8 mouse cellular contexts compared by ENCODE assay signal in the genomic region with DNA sequence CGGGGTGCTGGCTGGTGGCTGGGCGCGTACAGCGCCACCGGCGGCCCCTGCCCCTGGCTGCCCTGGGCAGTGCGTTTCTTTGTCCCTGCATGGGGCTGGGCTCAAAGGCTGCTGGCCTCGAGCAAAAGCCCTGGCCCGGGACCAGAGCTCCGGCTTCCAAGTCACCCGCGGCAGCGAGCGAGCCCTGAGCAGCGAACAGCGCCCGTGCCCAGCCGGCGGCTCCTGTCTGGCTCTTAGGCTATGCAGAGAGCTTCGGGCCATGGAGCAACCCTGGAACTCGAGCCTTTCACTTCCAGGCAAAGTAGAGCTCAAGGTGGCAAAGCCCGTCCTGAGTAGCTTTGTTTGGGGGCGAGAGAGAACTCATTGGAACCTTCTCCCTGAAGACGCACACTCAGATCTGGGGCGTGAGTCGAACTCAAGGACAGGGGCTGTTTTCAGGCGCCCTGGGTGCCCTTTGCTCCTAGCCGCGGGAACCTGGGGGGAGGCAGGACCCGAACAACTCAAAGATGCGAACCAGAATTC. TPM values are rescaled to one million over a fixed set of nuclear protein-coding genes. Genes with fewer than 3 reads are reported as not detected.
A peak's percentile ranks its signal among the peaks of the same experiment; 100 is the strongest.
DNase-seq lines count a peak whose midpoint lies in the region; ATAC-seq and TF ChIP-seq lines count a peak whose summit lies in the region.

No protein-coding gene starts in this region.

- H3K9ac ChIP-seq in intestine, embryonic 16.5 days (ENCODE audit: low read depth, low read length): peak overlapping the region; percentile 88
- H3K9ac ChIP-seq in liver, embryonic 11.5 days (ENCODE audit: low read depth, low read length): peak overlapping the region; percentile 12; the same call in 1 of the 2 replicates
- peak overlapping the region; percentile 48 for H3K9ac ChIP-seq in midbrain, postnatal 0 days (replicated peaks; ENCODE audit: low read length, poor library complexity, severe bottlenecking)

- peak overlapping the region; percentile 97 for H3K27ac ChIP-seq in intestine, embryonic 16.5 days (ENCODE audit: low read length)
- no peak overlapping the region for H3K27ac ChIP-seq in liver, embryonic 11.5 days (ENCODE audit: low read depth, low read length)
- H3K27ac ChIP-seq in midbrain, postnatal 0 days (ENCODE audit: low read depth, low read length): no peak overlapping the region

- H3K4me3 ChIP-seq in intestine, embryonic 16.5 days (ENCODE audit: low read length): peak overlapping the region; percentile 76
- peak overlapping the region; percentile 50 for H3K4me3 ChIP-seq in liver, embryonic 11.5 days (ENCODE audit: low read depth, low read length)
- peak overlapping the region; percentile 60 for H3K4me3 ChIP-seq in midbrain, postnatal 0 days (ENCODE audit: low read depth, low read length)

- peaks cover 13% of the 10 kb centered on the region for H3K27me3 ChIP-seq in intestine, embryonic 16.5 days (replicated peaks; ENCODE audit: control insufficient read depth, insufficient read depth, low read length)
- H3K27me3 ChIP-seq in liver, embryonic 11.5 days (replicated peaks; ENCODE audit: control insufficient read depth, insufficient read depth, low read length): peaks cover 77% of the 10 kb centered on the region
- H3K27me3 ChIP-seq in midbrain, postnatal 0 days (ENCODE audit: insufficient read depth, low read length): peaks cover 5% of the 10 kb centered on the region; the same call in 1 of the 2 replicates

- ATAC-seq in intestine, embryonic 16.5 days: peak; percentile 31
- ATAC-seq in liver, embryonic 11.5 days (replicated peaks; ENCODE audit: low FRiP score): 0 out of 2 replicates have a peak, but pooled peaks have one; percentile 16
- no peak for ATAC-seq in midbrain, postnatal 0 days (ENCODE audit: low FRiP score)

- TF ChIP-seq CTCF in midbrain, postnatal 0 days (IDR thresholded peaks at IDR 0.05): no peak

- DNase-seq in right cerebral cortex, adult 18-20 months: peak; percentile 31
- no peak for DNase-seq in right cerebral cortex, postnatal 36 days (ENCODE audit: low spot score in 2 of 2)
- DNase-seq in cerebellum, postnatal 14 days: peak; percentile 86 to 89
- peak; percentile 95 for DNase-seq in heart, adult 11 months
- peak; percentile 43 for DNase-seq in liver, embryonic 11.5 days (ENCODE audit: low spot score)
- peak; percentile 48 for DNase-seq in midbrain, postnatal 0 days (ENCODE audit: low spot score)
- DNase-seq in thymus, postnatal 4 days: peak; percentile 45

- no peaks in the 10 kb centered on the region for H3K9me3 ChIP-seq in intestine, embryonic 16.5 days (ENCODE audit: control insufficient read depth, low read length)
- H3K9me3 ChIP-seq in liver, embryonic 11.5 days (ENCODE audit: control insufficient read depth, low read length): no peaks in the 10 kb centered on the region
- H3K9me3 ChIP-seq in midbrain, postnatal 0 days (ENCODE audit: low read length): no peaks in the 10 kb centered on the region

- H3K4me2 ChIP-seq in intestine, embryonic 16.5 days (ENCODE audit: low read depth, low read length): peak overlapping the region; percentile 87
- peak overlapping the region; percentile 82 for H3K4me2 ChIP-seq in liver, embryonic 11.5 days
- peak overlapping the region; percentile 98 for H3K4me2 ChIP-seq in midbrain, postnatal 0 days (ENCODE audit: low read depth, low read length, poor library complexity, severe bottlenecking)

- H3K4me1 ChIP-seq in intestine, embryonic 16.5 days (ENCODE audit: control insufficient read depth, insufficient read depth, low read length): peaks cover 5% of the 10 kb centered on the region; the same call in 1 of the 2 replicates
- H3K4me1 ChIP-seq in liver, embryonic 11.5 days (replicated peaks; ENCODE audit: control insufficient read depth, insufficient read depth, low read length): peaks cover 12% of the 10 kb centered on the region
- peaks cover 10% of the 10 kb centered on the region; the same call in 1 of the 2 replicates for H3K4me1 ChIP-seq in midbrain, postnatal 0 days (ENCODE audit: insufficient read depth, low read length)

- H3K36me3 ChIP-seq in intestine, embryonic 16.5 days (ENCODE audit: control insufficient read depth, insufficient read depth, low read length): no peaks in the 10 kb centered on the region
- no peaks in the 10 kb centered on the region for H3K36me3 ChIP-seq in liver, embryonic 11.5 days (ENCODE audit: control insufficient read depth, insufficient read depth, low read length)
- no peaks in the 10 kb centered on the region for H3K36me3 ChIP-seq in midbrain, postnatal 0 days (ENCODE audit: insufficient read depth, low read length)

- under 1% methylated on average over 31 of the region's 31 CpGs for WGBS in intestine, embryonic 16.5 days
- WGBS in liver, embryonic 11.5 days: 1% methylated on average over 31 of the region's 31 CpGs
- under 1% methylated on average over 29 of the region's 31 CpGs for WGBS in midbrain, postnatal 0 days

RNA-seq across cellular contexts. Expression of a gene that starts 0.8 kb away (rescaled TPM):
- polyA plus RNA-seq in intestine, embryonic 16.5 days (2015; fragmentation: Nextera tagmentation; extraction: Ambion mirVana): 14.9 and 16.1 TPM in 2 replicates
- 2.3 and 2.9 TPM in 2 replicates for polyA plus RNA-seq in liver, embryonic 11.5 days (2014; fragmentation: Nextera tagmentation; extraction: Ambion mirVana)
- 7.4 and 7.9 TPM in 2 replicates for total RNA-seq in midbrain, postnatal 0 days (2014; rRNA removed)
- 17.7 and 17.8 TPM in 2 replicates for polyA plus RNA-seq in midbrain, postnatal 0 days (2015; fragmentation: Nextera tagmentation; extraction: Ambion mirVana)

Comparison
In these comparisons a context has a peak if more than half of its experiments do, and no peak if none do; other contexts are left out.
1. DNase-seq: peak in right cerebral cortex, adult 18-20 months (single experiment), cerebellum, postnatal 14 days (2 of 2), heart, adult 11 months (single experiment), liver, embryonic 11.5 days (single experiment), midbrain, postnatal 0 days (single experiment) and thymus, postnatal 4 days (single experiment); none in right cerebral cortex, postnatal 36 days (0 of 2).
2. H3K9ac ChIP-seq: peak in every context shown above with its lines; median percentile 88 in intestine, embryonic 16.5 days; 48 in midbrain, postnatal 0 days; 12 in liver, embryonic 11.5 days.
3. Peak in every context shown above with its lines, with median percentiles within 50 percentile points of each other: H3K4me2 ChIP-seq and H3K4me3 ChIP-seq.